Mouse (Mus musculus) telencephalon, adult 2 months (tissue): ENCODE data around the gene Evi2b.

Experiments
- DNase-seq: peaks from one replicate; pipeline ENCODE4 v3.0.0-alpha.2; 2011; ENCODE audit warnings: low read depth, low spot score

Evi2b gene

GRCm38 (mm10) chr11:79523560-79524309 lies at the start of gene Evi2b:
Evi2b (minus strand) TSS chr11:79523762.
- no peak for DNase-seq

- DNase-seq: no peak
Measured at GRCm38 (mm10) chr11:79570319-79570718, 46.8 kb upstream of the Evi2b start.

GRCm38 (mm10) chr11:79568197-79568911 lies 44.8 kb upstream of the Evi2b start:
- DNase-seq: no peak

- no peak for DNase-seq
Measured at GRCm38 (mm10) chr11:79566947-79567346, 43.4 kb upstream of the Evi2b start.

GRCm38 (mm10) chr11:79563493-79563892 lies 39.9 kb upstream of the Evi2b start:
- DNase-seq: no peak

GRCm38 (mm10) chr11:79560536-79560935 lies 37.0 kb upstream of the Evi2b start:
- DNase-seq: no peak

GRCm38 (mm10) chr11:79552622-79553021 lies 29.1 kb upstream of the Evi2b start:
- no peak for DNase-seq

- no peak for DNase-seq
Measured at GRCm38 (mm10) chr11:79536293-79536692, 12.7 kb upstream of the Evi2b start.

GRCm38 (mm10) chr11:79535554-79535953 lies 12.0 kb upstream of the Evi2b start:
- DNase-seq: no peak

GRCm38 (mm10) chr11:79533950-79534690 lies 10.6 kb upstream of the Evi2b start:
- no peak for DNase-seq

GRCm38 (mm10) chr11:79533311-79533710 lies 9.7 kb upstream of the Evi2b start:
- DNase-seq: no peak

GRCm38 (mm10) chr11:79531485-79531884 lies 7.9 kb upstream of the Evi2b start:
- no peak for DNase-seq

GRCm38 (mm10) chr11:79530774-79531173 lies 7.2 kb upstream of the Evi2b start:
- DNase-seq: no peak

- peak; percentile 62 for DNase-seq
Measured at GRCm38 (mm10) chr11:79530333-79530761, 6.8 kb upstream of the Evi2b start, which contains the start of the genes Evi2 and Evi2a. Evi2 (minus strand) TSS chr11:79530589. Evi2a (minus strand) TSS chr11:79530609.

GRCm38 (mm10) chr11:79529736-79530135 lies 6.2 kb upstream of the Evi2b start:
- DNase-seq: no peak

- DNase-seq: no peak
Measured at GRCm38 (mm10) chr11:79529226-79529625, 5.7 kb upstream of the Evi2b start.

GRCm38 (mm10) chr11:79528601-79529000 lies 5.0 kb upstream of the Evi2b start:
- no peak for DNase-seq

- no peak for DNase-seq
Measured at GRCm38 (mm10) chr11:79527739-79528384, 4.3 kb upstream of the Evi2b start.

GRCm38 (mm10) chr11:79527015-79527738 lies 3.6 kb upstream of the Evi2b start:
- DNase-seq: no peak

GRCm38 (mm10) chr11:79526549-79526948 lies 3.0 kb upstream of the Evi2b start:
- DNase-seq: no peak

- no peak for DNase-seq
Measured at GRCm38 (mm10) chr11:79524310-79524575, 681 bp upstream of the Evi2b start.
